Mouse (Mus musculus) myocyte (in vitro differentiated cells): Measurements from ENCODE around the gene Zfp27. TPM values are rescaled to one million over a fixed set of nuclear protein-coding genes. Genes with fewer than 3 reads are reported as not detected.

ENCODE experiments used
- H3K27me3 ChIP-seq: one replicate; pipeline ENCODE4 v1.6.1; 2011; ENCODE audit not compliant: control insufficient read depth, insufficient read depth, insufficient read length
- H3K36me3 ChIP-seq: one replicate; pipeline ENCODE4 v1.6.1; 2011; ENCODE audit not compliant: control insufficient read depth, insufficient read depth
- H3K4me2 ChIP-seq: one replicate; pipeline ENCODE4 v1.6.1; 2011; ENCODE audit warnings: low read depth, control low read depth
- H3K4me3 ChIP-seq: one replicate; pipeline ENCODE4 v1.5.1; 2011; ENCODE audit warnings: mild to moderate bottlenecking, control low read depth, moderate library complexity
- H3K79me2 ChIP-seq: one replicate; pipeline ENCODE4 v1.6.1; 2011; ENCODE audit not compliant: control insufficient read depth, insufficient read depth
- H3ac ChIP-seq: one replicate; pipeline ENCODE4 v1.6.1; 2011; ENCODE audit not compliant: control insufficient read depth, insufficient read length
- CEBPB ChIP-seq: IDR thresholded peaks from 2 replicates; pipeline ENCODE4 v1.6.1; 2011; ENCODE audit warnings: mild to moderate bottlenecking, moderate library complexity; ENCODE audit not compliant: poor library complexity, insufficient read depth, severe bottlenecking
- E2F4 ChIP-seq: IDR thresholded peaks from one replicate; pipeline ENCODE4 v1.6.1; 2011; ENCODE audit warnings: mild to moderate bottlenecking, control low read depth, moderate library complexity; ENCODE audit not compliant: insufficient read depth
- MAX ChIP-seq: IDR thresholded peaks from one replicate; pipeline ENCODE4 v1.6.1; 2011; ENCODE audit warnings: low read depth, mild to moderate bottlenecking, control low read depth
- MYOD1 ChIP-seq, 3 experiments: IDR thresholded peaks; one replicate each; pipeline ENCODE4 v1.6.1; 2011; ENCODE audit warnings: control low read depth in 2 of 3, low read depth in 2 of 3, mild to moderate bottlenecking in 2 of 3, moderate library complexity in 1 of 3; ENCODE audit not compliant: insufficient read length in 2 of 3, control insufficient read depth in 1 of 3
- MYOG ChIP-seq, 3 experiments: IDR thresholded peaks; one replicate each; pipeline ENCODE4 v1.6.1; 2011; ENCODE audit warnings: control low read depth in 2 of 3, low read depth in 2 of 3, mild to moderate bottlenecking in 2 of 3; ENCODE audit not compliant: insufficient read length in 2 of 3, control insufficient read depth in 1 of 3, insufficient read depth in 1 of 3
- POLR2A ChIP-seq: IDR thresholded peaks from one replicate; pipeline ENCODE4 v1.6.1; 2011; ENCODE audit warnings: low read depth, mild to moderate bottlenecking, control low read depth, moderate library complexity; ENCODE audit not compliant: insufficient read length
- POLR2AphosphoS2 ChIP-seq: IDR thresholded peaks from one replicate; pipeline ENCODE4 v1.6.1; 2011; ENCODE audit warnings: low read depth, control low read depth; ENCODE audit not compliant: insufficient read length
- REST ChIP-seq: IDR thresholded peaks from one replicate; pipeline ENCODE4 v1.6.1; 2011; ENCODE audit warnings: mild to moderate bottlenecking, control low read depth, moderate library complexity; ENCODE audit not compliant: insufficient read depth, insufficient read length
- SRF ChIP-seq: IDR thresholded peaks from one replicate; pipeline ENCODE4 v1.6.1; 2011; ENCODE audit warnings: low read depth; ENCODE audit not compliant: control insufficient read depth, insufficient read length
- TCF12 ChIP-seq: IDR thresholded peaks from one replicate; pipeline ENCODE4 v1.6.1; 2011; ENCODE audit warnings: mild to moderate bottlenecking, control low read depth; ENCODE audit not compliant: poor library complexity, insufficient read depth, severe bottlenecking
- TCF3 ChIP-seq: IDR thresholded peaks from one replicate; pipeline ENCODE4 v1.6.1; 2011; ENCODE audit warnings: low read depth, control low read depth; ENCODE audit not compliant: insufficient read length
- USF1 ChIP-seq: IDR thresholded peaks from one replicate; pipeline ENCODE4 v1.6.1; 2011; ENCODE audit warnings: low read depth, mild to moderate bottlenecking, control low read depth, moderate library complexity
- polyA plus RNA-seq: library from polyadenylated mRNA; unstranded; fragments of >200 nt; fragmentation: generic; extraction: Trizol; gene quantifications from one replicate; pipeline ENCODE4 v1.2.1, GENCODE M21; 2012; ENCODE audit warnings: missing spikeins

The Zfp27 gene
- polyA plus RNA-seq, result 3.9 TPM

- peaks cover 22% of the 10 kb centered on the region for H3K79me2 ChIP-seq
- peak within 1 kb of the TSS; percentile 41 for H3K4me3 ChIP-seq
- peak within 1 kb of the TSS; percentile 96 for H3K4me2 ChIP-seq
- peak within 1 kb of the TSS; percentile 40 for H3ac ChIP-seq
- no peaks in the 10 kb centered on the region for H3K27me3 ChIP-seq
- TF ChIP-seq POLR2AphosphoS2 (peak; percentile 21), REST (no peak), POLR2A (peak; percentile 50)
- no peaks in the 10 kb centered on the region for H3K36me3 ChIP-seq
Measured at GRCm38 (mm10) chr7:29905966-29906681, at the start of gene Zfp27. TSS of gene Zfp27 (minus strand) at chr7:29906572.

GRCm38 (mm10) chr7:29954731-29955130 is 48.4 kb upstream of the Zfp27 start:
- peak overlapping the region; percentile 94 for H3K4me2 ChIP-seq
- H3K36me3 ChIP-seq, result no peaks in the 10 kb centered on the region
- peak overlapping the region; percentile 43 for H3K4me3 ChIP-seq
- H3ac ChIP-seq, result no peak overlapping the region
- H3K27me3 ChIP-seq, result no peaks in the 10 kb centered on the region
- TF ChIP-seq TCF12, result no peak
- TF ChIP-seq USF1, result no peak
- no peak for TF ChIP-seq MAX
- TF ChIP-seq SRF, result no peak
- no peak for TF ChIP-seq CEBPB
- TF ChIP-seq MYOG (IDR thresholded peaks at IDR 0.05; ENCODE audit: control insufficient read depth in 1 of 3, insufficient read depth in 1 of 3, insufficient read length in 2 of 3, low read depth in 2 of 3), result no peak
- TF ChIP-seq POLR2AphosphoS2, result no peak
- TF ChIP-seq POLR2A, result no peak
- TF ChIP-seq MYOD1 (IDR thresholded peaks at IDR 0.05; ENCODE audit: control insufficient read depth in 1 of 3, insufficient read length in 2 of 3, low read depth in 2 of 3), result no peak
- no peak for TF ChIP-seq TCF3
- TF ChIP-seq E2F4, result no peak
- no peak for TF ChIP-seq REST
- H3K79me2 ChIP-seq, result no peaks in the 10 kb centered on the region

GRCm38 (mm10) chr7:29953513-29954401 is 47.4 kb upstream of the Zfp27 start, which contains the start of gene Zfp74:
TSS of gene Zfp74 (minus strand) at chr7:29954089.
- Histone ChIP-seq H3K4me2 (peak within 1 kb of the TSS; percentile 94), H3ac (peak within 1 kb of the TSS; percentile 20), H3K79me2 (no peaks in the 10 kb centered on the region), H3K36me3 (no peaks in the 10 kb centered on the region), H3K4me3 (peak within 1 kb of the TSS; percentile 43), H3K27me3 (no peaks in the 10 kb centered on the region)
- peak; percentile 49 for TF ChIP-seq POLR2A
- TF ChIP-seq USF1, result no peak
- no peak for TF ChIP-seq TCF3
- TF ChIP-seq MYOD1 (IDR thresholded peaks at IDR 0.05; ENCODE audit: control insufficient read depth in 1 of 3, insufficient read length in 2 of 3, low read depth in 2 of 3), result peak in 1 of 3 experiments; percentile 10
- TF ChIP-seq E2F4, result no peak
- no peak for TF ChIP-seq REST
- TF ChIP-seq CEBPB, result no peak
- TF ChIP-seq TCF12, result no peak
- TF ChIP-seq SRF, result no peak
- TF ChIP-seq MAX, result no peak
- TF ChIP-seq POLR2AphosphoS2, result no peak
- peak in 1 of 3 experiments; percentile 3 for TF ChIP-seq MYOG (IDR thresholded peaks at IDR 0.05; ENCODE audit: control insufficient read depth in 1 of 3, insufficient read depth in 1 of 3, insufficient read length in 2 of 3, low read depth in 2 of 3)

- Histone ChIP-seq H3K36me3 (no peaks in the 10 kb centered on the region), H3K27me3 (no peaks in the 10 kb centered on the region), H3K79me2 (no peaks in the 10 kb centered on the region), H3K4me3 (peak overlapping the region; percentile 43), H3K4me2 (peak overlapping the region; percentile 94), H3ac (peak overlapping the region; percentile 20)
- TF ChIP-seq E2F4 (no peak), MAX (no peak), CEBPB (no peak), USF1 (no peak), TCF12 (no peak), POLR2A (no peak), TCF3 (no peak), REST (no peak), MYOG (IDR thresholded peaks at IDR 0.05; ENCODE audit: control insufficient read depth in 1 of 3, insufficient read depth in 1 of 3, insufficient read length in 2 of 3, low read depth in 2 of 3) (no peak), POLR2AphosphoS2 (no peak), SRF (no peak), MYOD1 (IDR thresholded peaks at IDR 0.05; ENCODE audit: control insufficient read depth in 1 of 3, insufficient read length in 2 of 3, low read depth in 2 of 3) (no peak)
Measured at GRCm38 (mm10) chr7:29953086-29953485, 46.7 kb upstream of the Zfp27 start.
